14 mouse cellular contexts compared by ENCODE assay signal in the genomic region with DNA sequence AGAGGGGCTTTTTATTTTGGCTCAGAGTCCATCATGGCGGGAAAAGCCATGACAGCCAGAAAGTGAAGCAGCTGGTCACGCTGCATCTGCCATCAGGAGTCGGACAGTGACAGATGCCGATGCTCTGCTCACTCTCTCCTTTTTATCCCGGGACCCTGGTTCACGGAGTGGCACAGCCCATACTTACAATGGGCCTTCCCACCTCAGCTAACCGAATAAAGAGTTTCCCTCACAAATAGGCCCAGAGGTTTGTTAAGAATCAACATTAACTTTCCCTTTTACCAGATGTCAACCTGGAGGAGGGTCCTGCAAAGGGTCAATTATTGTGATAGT. TPM values are rescaled to one million over a fixed set of nuclear protein-coding genes. Genes with fewer than 3 reads are reported as not detected.
DNase-seq lines count a peak whose midpoint lies in the region; ATAC-seq and TF ChIP-seq lines count a peak whose summit lies in the region.
"Had no signal": no experiment of that assay in that cellular context is flagged by ENCODE, and none has a peak within 500 bp of the region (broad histone marks: within the 10 kb centered on the region; RNA-seq: fewer than 3 reads in every experiment).

No protein-coding gene starts in this region.

- H3K27me3 ChIP-seq in heart, embryonic 13.5 days (replicated peaks) = no peaks in the 10 kb centered on the region
- no peaks in the 10 kb centered on the region for H3K27me3 ChIP-seq in stomach, embryonic 16.5 days (ENCODE audit: control insufficient read depth, insufficient read depth, low read length)
- no peaks in the 10 kb centered on the region for H3K27me3 ChIP-seq in stomach, postnatal 0 days (ENCODE audit: control insufficient read depth, insufficient read depth, low read length)
- H3K27me3 ChIP-seq: kidney, embryonic 15.5 days; stomach, embryonic 15.5 days had no signal

- no peak for DNase-seq in heart, postnatal 10 days
- DNase-seq in left cerebral cortex, postnatal 4 days = peak; percentile 27
- DNase-seq in left cerebral cortex, postnatal 36 days (ENCODE audit: low spot score in 2 of 2) = no peak
- DNase-seq in stomach, postnatal 0 days (ENCODE audit: low spot score) = no peak
- DNase-seq in thymus, adult 18-20 months = no peak

- WGBS in heart, embryonic 13.5 days = 57% methylated on average over 7 of the region's 7 CpGs
- 61% methylated on average over 7 of the region's 7 CpGs for whole genome bisulfite sequencing in stomach, embryonic 16.5 days
- 66% methylated on average over 7 of the region's 7 CpGs for WGBS in stomach, postnatal 0 days

- intact Hi-C loops in heart, postnatal 10 days (cut with DNase I) = no loop called here
- intact Hi-C loops in left cerebral cortex, postnatal 4 days (cut with DNase I) = no loop called here
- intact Hi-C loops in left cerebral cortex, postnatal 36 days (cut with DNase I) = no loop called here

- no peak overlapping the region for H3K4me2 ChIP-seq in heart, embryonic 13.5 days
- no peak overlapping the region for H3K4me2 ChIP-seq in stomach, embryonic 16.5 days (ENCODE audit: low read depth, low read length)
- no peak overlapping the region for H3K4me2 ChIP-seq in stomach, postnatal 0 days (replicated peaks; ENCODE audit: low read depth)
- H3K4me2 ChIP-seq: kidney, embryonic 15.5 days; midbrain, embryonic 11.5 days; stomach, embryonic 15.5 days had no signal

- no peak overlapping the region for H3K27ac ChIP-seq in heart, embryonic 13.5 days (replicated peaks)
- no peak overlapping the region for H3K27ac ChIP-seq in stomach, embryonic 16.5 days (ENCODE audit: low read length)
- H3K27ac ChIP-seq in stomach, postnatal 0 days (replicated peaks) = no peak overlapping the region
- H3K27ac ChIP-seq: heart, embryonic 10.5 days; kidney, embryonic 15.5 days; left cerebral cortex, adult 2 months; liver, embryonic 14.5 days; stomach, embryonic 15.5 days had no signal

- no peak overlapping the region for H3K4me3 ChIP-seq in heart, embryonic 13.5 days
- no peak overlapping the region for H3K4me3 ChIP-seq in stomach, embryonic 16.5 days (replicated peaks; ENCODE audit: low read length)
- H3K4me3 ChIP-seq in stomach, postnatal 0 days (ENCODE audit: low read depth, low read length) = no peak overlapping the region
- H3K4me3 ChIP-seq: heart, embryonic 10.5 days; kidney, embryonic 15.5 days; left cerebral cortex, adult 2 months; myocyte; stomach, embryonic 15.5 days had no signal

- H3K9me3 ChIP-seq in heart, embryonic 13.5 days = peaks cover 8% of the 10 kb centered on the region
- no peaks in the 10 kb centered on the region for H3K9me3 ChIP-seq in stomach, embryonic 16.5 days (replicated peaks; ENCODE audit: control insufficient read depth, low read length)
- H3K9me3 ChIP-seq in stomach, postnatal 0 days (ENCODE audit: control insufficient read depth, low read length) = no peaks in the 10 kb centered on the region
- H3K9me3 ChIP-seq: heart, embryonic 10.5 days; stomach, embryonic 15.5 days had no signal

- TF ChIP-seq EP300 in stomach, postnatal 0 days (optimal IDR thresholded peaks at IDR 0.05) = no peak

- H3K4me1 ChIP-seq in heart, embryonic 13.5 days = peaks cover 12% of the 10 kb centered on the region
- H3K4me1 ChIP-seq in stomach, embryonic 16.5 days (ENCODE audit: control insufficient read depth, insufficient read depth, low read length) = no peaks in the 10 kb centered on the region; the same call in 1 of the 2 replicates
- H3K4me1 ChIP-seq in stomach, postnatal 0 days (replicated peaks; ENCODE audit: control insufficient read depth, insufficient read depth) = no peaks in the 10 kb centered on the region

- no peak for ATAC-seq in heart, embryonic 13.5 days (ENCODE audit: extremely low read depth, insufficient number of reproducible peaks, low FRiP score, low TSS enrichment)
- ATAC-seq in stomach, embryonic 16.5 days (ENCODE audit: insufficient read depth, low FRiP score) = no peak
- no peak for ATAC-seq in stomach, postnatal 0 days (ENCODE audit: low FRiP score, low TSS enrichment)

- TF ChIP-seq CTCF in stomach, postnatal 0 days (IDR thresholded peaks at IDR 0.05; ENCODE audit: low read depth) = no peak

- 0 out of 2 replicates have a peak overlapping the region, but pooled peaks have one; percentile 30 for H3K9ac ChIP-seq in heart, embryonic 13.5 days
- 0 out of 2 replicates have a peak overlapping the region, but pooled peaks have one; percentile 26 for H3K9ac ChIP-seq in stomach, embryonic 16.5 days (ENCODE audit: low read length)
- no peak overlapping the region for H3K9ac ChIP-seq in stomach, postnatal 0 days (ENCODE audit: low read length)
- H3K9ac ChIP-seq: kidney, embryonic 15.5 days; liver, embryonic 14.5 days; stomach, embryonic 15.5 days had no signal

- no peaks in the 10 kb centered on the region for H3K36me3 ChIP-seq in heart, embryonic 13.5 days
- no peaks in the 10 kb centered on the region for H3K36me3 ChIP-seq in stomach, embryonic 16.5 days (ENCODE audit: control insufficient read depth, insufficient read depth, low read length)
- no peaks in the 10 kb centered on the region for H3K36me3 ChIP-seq in stomach, postnatal 0 days (ENCODE audit: control insufficient read depth, insufficient read depth, low read length)
- H3K36me3 ChIP-seq: heart, embryonic 10.5 days; kidney, embryonic 15.5 days; stomach, embryonic 15.5 days had no signal

RNA-seq across cellular contexts. Expression of a gene that starts 44.3 kb away (rescaled TPM):
- 2.9 and 3.1 TPM in 2 replicates for polyA plus RNA-seq in heart, embryonic 13.5 days (2015; fragmentation: Nextera tagmentation; extraction: Ambion mirVana)
- 1 to 10 TPM; 2.4 to 3.7 TPM for total RNA-seq in heart, postnatal 10 days (2021)
- 1 to 10 TPM; 6.7 to 7.6 TPM for total RNA-seq in left cerebral cortex, postnatal 4 days (2021)
- total RNA-seq in left cerebral cortex, postnatal 36 days (2021) = 1 to 10 TPM; 7.7 to 9.6 TPM
- polyA plus RNA-seq in stomach, embryonic 16.5 days (2015; fragmentation: Nextera tagmentation; extraction: Ambion mirVana) = 9.7 and 10.6 TPM in 2 replicates
- 2.1 and 2.9 TPM in 2 replicates for polyA plus RNA-seq in stomach, postnatal 0 days (2015; fragmentation: Nextera tagmentation; extraction: Ambion mirVana)
- polyA plus RNA-seq: myocyte had no signal
